Mouse (Mus musculus): Measurements from ENCODE around the gene Olfr187.
"Not testable (repeated sequence)": the region's sequence is repeated elsewhere in the genome, so short reads cannot be mapped to it uniquely, and the experiment has no call there.

The Olfr187 gene

GRCm38 (mm10) chr16:59039710-59040109 lies at the start of gene Olfr187:
Gene Olfr187, minus strand, starts transcription at chr16:59039767.
- DNase-seq, result no peak

GRCm38 (mm10) chr16:59081113-59081512 lies 41.5 kb upstream of the Olfr187 start:
- not testable (repeated sequence) for DNase-seq

- no peak for DNase-seq
Observed at GRCm38 (mm10) chr16:59077905-59078304, 38.3 kb upstream of the Olfr187 start, which contains the start of gene Olfr190. Gene Olfr190, minus strand, starts transcription at chr16:59078005.

GRCm38 (mm10) chr16:59073520-59073919 lies 34.0 kb upstream of the Olfr187 start:
- no peak for DNase-seq

GRCm38 (mm10) chr16:59071755-59072154 lies 32.2 kb upstream of the Olfr187 start:
- DNase-seq, result no peak

- not testable (repeated sequence) for DNase-seq
Observed at GRCm38 (mm10) chr16:59062411-59062810, 22.8 kb upstream of the Olfr187 start.

- DNase-seq, result not testable (repeated sequence)
Observed at GRCm38 (mm10) chr16:59049286-59049685, 9.7 kb upstream of the Olfr187 start.

GRCm38 (mm10) chr16:59048860-59049259 lies 9.3 kb upstream of the Olfr187 start:
- DNase-seq, result no peak

GRCm38 (mm10) chr16:59047579-59047978 lies 8.0 kb upstream of the Olfr187 start:
- no peak for DNase-seq

GRCm38 (mm10) chr16:59045835-59046234 lies 6.3 kb upstream of the Olfr187 start:
- no peak for DNase-seq

GRCm38 (mm10) chr16:59030191-59030590 lies 9.4 kb downstream of the Olfr187 start, which contains the start of gene Olfr186:
Gene Olfr186, minus strand, starts transcription at chr16:59030291.
- no peak for DNase-seq

- DNase-seq, result no peak
Observed at GRCm38 (mm10) chr16:59013357-59014018, 26.1 kb downstream of the Olfr187 start.

- no peak for DNase-seq
Observed at GRCm38 (mm10) chr16:59007146-59007545, 32.4 kb downstream of the Olfr187 start.

- no peak for DNase-seq
Observed at GRCm38 (mm10) chr16:58995057-58995456, 44.5 kb downstream of the Olfr187 start, which contains the start of gene Olfr183. Gene Olfr183, plus strand, starts transcription at chr16:58995357.
